Mouse (Mus musculus): ENCODE measurements around the gene Ndufa5. TPM values are rescaled to one million over a fixed set of nuclear protein-coding genes. Genes with fewer than 3 reads are reported as not detected.

The Ndufa5 gene
- polyA plus RNA-seq, 1 experiment from 2014 or later, result 412 TPM

DNA sequence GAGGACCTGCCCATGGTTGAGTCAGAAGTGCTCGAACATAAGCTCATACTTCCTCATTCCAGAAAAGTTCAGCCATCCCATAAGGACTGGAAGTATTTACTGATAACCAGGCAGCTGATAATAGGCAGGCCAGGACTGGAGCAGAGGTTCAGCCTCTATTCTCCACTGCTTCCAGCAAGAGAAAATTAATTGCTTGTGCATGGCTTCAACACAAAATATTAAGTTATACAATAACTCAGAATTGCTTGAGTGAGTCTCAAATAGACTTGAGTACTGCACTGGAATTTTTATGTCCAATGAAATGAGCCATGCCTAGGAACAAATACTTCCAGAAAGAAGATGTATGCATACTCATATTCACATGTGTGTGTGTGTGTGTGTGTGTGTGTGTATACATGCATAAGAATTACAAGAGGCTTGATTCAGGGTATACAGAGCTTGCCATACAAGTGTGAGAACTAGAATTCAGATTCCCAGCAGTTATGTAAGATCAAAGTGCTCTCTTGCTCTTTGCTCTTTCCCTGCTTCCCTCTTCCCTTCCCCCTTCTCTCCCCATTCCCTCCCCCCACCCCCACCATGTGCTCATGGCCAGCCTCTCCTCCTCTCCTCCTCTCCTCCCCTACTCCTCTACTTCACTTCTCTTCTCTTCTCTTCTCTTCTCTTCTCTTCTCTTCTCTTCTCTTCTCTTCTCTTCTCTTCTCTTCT, 19.1 kb upstream of the Ndufa5 start:
- H3K4me1 ChIP-seq (replicated peaks), result no peaks in the 10 kb centered on the region
- WGBS, result 96% methylated on average over 1 of the region's 1 CpGs

DNA sequence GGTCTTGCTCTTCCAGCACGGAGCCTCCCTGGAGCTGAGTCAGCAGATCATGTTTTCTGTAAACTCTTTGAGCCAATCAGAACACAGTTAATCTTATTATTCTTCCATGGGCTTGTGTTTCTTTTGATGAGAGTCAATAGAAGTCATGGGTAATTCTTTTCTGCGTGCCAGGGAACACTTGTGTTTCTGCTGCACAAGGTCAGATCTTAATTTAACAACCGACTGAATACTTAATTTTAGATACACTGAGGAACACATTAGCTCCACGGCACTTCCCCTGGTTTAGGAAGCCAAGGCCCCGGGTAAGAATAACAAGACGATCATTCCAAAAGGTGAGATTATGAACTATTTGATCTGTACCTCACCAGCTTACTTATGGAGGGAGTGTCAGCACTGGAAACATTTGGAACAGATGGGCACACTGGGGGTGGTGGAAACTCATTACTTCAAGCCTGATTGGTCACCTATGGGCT, 15.3 kb upstream of the Ndufa5 start:
- no peaks in the 10 kb centered on the region for H3K36me3 ChIP-seq
- no peak overlapping the region for H3K27ac ChIP-seq
- no peak overlapping the region for H3K9ac ChIP-seq
- ATAC-seq (ENCODE audit: low FRiP score), result 0 out of 2 replicates have a peak, but pooled peaks have one; percentile 32
- no peaks in the 10 kb centered on the region for H3K27me3 ChIP-seq
- no peaks in the 10 kb centered on the region for H3K9me3 ChIP-seq
- WGBS, result 69% methylated on average over 6 of the region's 6 CpGs
- no peak overlapping the region for H3K4me2 ChIP-seq
- no peaks in the 10 kb centered on the region for H3K4me1 ChIP-seq (replicated peaks)
- H3K4me3 ChIP-seq, result no peak overlapping the region

More for the DNA sequence above, 19.1 kb upstream of the Ndufa5 start:
- no peak overlapping the region for H3K4me3 ChIP-seq
- no peak overlapping the region for H3K9ac ChIP-seq
- no peak overlapping the region for H3K4me2 ChIP-seq
- H3K36me3 ChIP-seq, result no peaks in the 10 kb centered on the region
- H3K9me3 ChIP-seq, result no peaks in the 10 kb centered on the region
- H3K27me3 ChIP-seq, result no peaks in the 10 kb centered on the region
- H3K27ac ChIP-seq, result no peak overlapping the region
- ATAC-seq (ENCODE audit: low FRiP score), result no peak

DNA sequence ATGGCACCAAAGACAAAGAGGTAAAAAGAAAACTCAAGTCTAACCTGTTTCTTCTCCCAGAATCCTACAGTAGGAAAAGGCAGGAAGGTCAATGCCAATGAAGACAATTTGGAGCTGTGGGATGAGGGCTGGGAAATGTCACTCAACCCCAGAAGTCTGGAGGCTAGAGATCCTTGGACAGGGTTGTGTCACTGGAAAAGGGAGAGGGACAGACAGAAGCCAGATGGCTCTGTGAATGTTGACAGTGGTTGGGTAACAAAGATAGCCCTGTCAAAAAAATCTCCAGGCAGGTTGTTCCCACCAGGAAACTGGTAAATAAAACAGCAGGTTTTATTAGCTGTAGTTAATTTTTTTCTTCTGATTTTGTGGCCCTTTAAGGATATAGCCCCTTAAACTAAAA, 14.6 kb upstream of the Ndufa5 start:
- no peak overlapping the region for H3K27ac ChIP-seq
- H3K9me3 ChIP-seq, result no peaks in the 10 kb centered on the region
- ATAC-seq (ENCODE audit: low FRiP score), result no peak
- H3K36me3 ChIP-seq, result no peaks in the 10 kb centered on the region
- no peak overlapping the region for H3K4me2 ChIP-seq
- no peaks in the 10 kb centered on the region for H3K27me3 ChIP-seq
- no peak overlapping the region for H3K9ac ChIP-seq
- no peak overlapping the region for H3K4me3 ChIP-seq
- H3K4me1 ChIP-seq (replicated peaks), result no peaks in the 10 kb centered on the region

DNA sequence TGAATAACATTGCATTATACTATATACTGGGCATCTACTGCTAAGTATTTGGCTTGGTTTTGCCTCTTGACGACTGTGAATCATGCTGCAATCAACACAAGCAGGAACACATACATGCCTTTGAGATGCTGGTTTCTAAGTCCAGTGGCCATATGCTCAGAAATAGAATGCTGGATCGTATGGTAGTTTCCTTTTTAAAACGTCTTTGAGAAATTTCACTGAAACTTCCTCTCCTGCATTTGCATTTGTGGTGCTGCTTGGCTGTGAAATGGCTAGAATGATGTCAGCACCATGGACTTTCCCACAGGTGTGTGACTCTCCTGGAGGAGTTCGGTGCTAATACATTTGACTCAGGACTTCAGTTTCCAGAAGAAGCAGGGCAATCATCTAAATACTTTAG, 12.3 kb upstream of the Ndufa5 start:
- no peaks in the 10 kb centered on the region for H3K4me1 ChIP-seq (replicated peaks)
- no peak overlapping the region for H3K27ac ChIP-seq
- H3K4me3 ChIP-seq, result no peak overlapping the region
- H3K36me3 ChIP-seq, result no peaks in the 10 kb centered on the region
- no peaks in the 10 kb centered on the region for H3K27me3 ChIP-seq
- no peak overlapping the region for H3K9ac ChIP-seq
- H3K4me2 ChIP-seq, result no peak overlapping the region
- no peaks in the 10 kb centered on the region for H3K9me3 ChIP-seq
- 83% methylated on average over 4 of the region's 4 CpGs for WGBS
- no peak for ATAC-seq (ENCODE audit: low FRiP score)

DNA sequence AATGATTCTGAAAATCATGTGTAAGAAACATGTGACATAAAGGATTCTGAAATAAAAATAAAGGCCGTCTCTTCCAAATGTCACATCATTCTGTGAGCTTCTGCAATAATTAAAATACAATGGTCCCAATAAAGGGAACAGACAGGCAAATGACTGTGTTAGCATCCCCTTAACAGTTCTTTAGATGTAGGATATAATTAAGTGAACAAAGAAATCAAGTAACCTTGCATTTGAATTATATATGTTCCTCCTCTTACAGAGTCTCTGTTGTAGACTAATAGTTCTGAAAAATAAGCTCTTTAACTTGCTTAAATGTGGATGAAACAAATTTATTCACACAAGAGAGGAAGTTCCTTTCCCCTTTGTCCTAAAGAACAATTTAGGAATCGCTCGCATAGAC, 10.6 kb upstream of the Ndufa5 start:
- no peak overlapping the region for H3K4me3 ChIP-seq
- no peaks in the 10 kb centered on the region for H3K4me1 ChIP-seq (replicated peaks)
- H3K4me2 ChIP-seq, result no peak overlapping the region
- no peak for ATAC-seq (ENCODE audit: low FRiP score)
- H3K27me3 ChIP-seq, result no peaks in the 10 kb centered on the region
- H3K36me3 ChIP-seq, result no peaks in the 10 kb centered on the region
- H3K27ac ChIP-seq, result no peak overlapping the region
- H3K9me3 ChIP-seq, result no peaks in the 10 kb centered on the region
- 92% methylated on average over 3 of the region's 3 CpGs for WGBS
- H3K9ac ChIP-seq, result no peak overlapping the region

DNA sequence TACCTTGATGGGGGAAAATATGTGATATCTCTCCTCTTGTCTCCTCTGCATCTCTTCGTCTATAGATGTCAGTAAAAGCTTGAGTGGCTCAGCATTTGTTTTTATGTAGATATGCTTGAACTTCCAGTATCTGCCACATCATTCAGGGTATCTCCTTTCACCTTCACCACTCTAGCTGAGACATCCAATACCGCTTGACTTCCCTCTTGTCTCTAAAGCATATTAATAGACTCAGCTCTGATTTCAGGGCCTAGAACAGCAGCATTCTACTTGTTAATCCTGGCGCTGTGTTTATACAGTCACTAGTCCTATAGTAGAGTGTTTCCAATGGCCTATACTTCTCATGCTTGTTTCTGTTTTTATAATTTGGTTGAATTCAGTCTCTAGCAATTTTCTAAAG, 5.0 kb upstream of the Ndufa5 start:
- Histone ChIP-seq H3K4me1 (replicated peaks) (peaks cover 7% of the 10 kb centered on the region), H3K9me3 (no peaks in the 10 kb centered on the region), H3K9ac (no peak overlapping the region), H3K4me2 (no peak overlapping the region), H3K27ac (no peak overlapping the region), H3K4me3 (no peak overlapping the region), H3K36me3 (no peaks in the 10 kb centered on the region), H3K27me3 (no peaks in the 10 kb centered on the region)
- WGBS, result 83% methylated on average over 3 of the region's 3 CpGs
- no peak for ATAC-seq (ENCODE audit: low FRiP score)

DNA sequence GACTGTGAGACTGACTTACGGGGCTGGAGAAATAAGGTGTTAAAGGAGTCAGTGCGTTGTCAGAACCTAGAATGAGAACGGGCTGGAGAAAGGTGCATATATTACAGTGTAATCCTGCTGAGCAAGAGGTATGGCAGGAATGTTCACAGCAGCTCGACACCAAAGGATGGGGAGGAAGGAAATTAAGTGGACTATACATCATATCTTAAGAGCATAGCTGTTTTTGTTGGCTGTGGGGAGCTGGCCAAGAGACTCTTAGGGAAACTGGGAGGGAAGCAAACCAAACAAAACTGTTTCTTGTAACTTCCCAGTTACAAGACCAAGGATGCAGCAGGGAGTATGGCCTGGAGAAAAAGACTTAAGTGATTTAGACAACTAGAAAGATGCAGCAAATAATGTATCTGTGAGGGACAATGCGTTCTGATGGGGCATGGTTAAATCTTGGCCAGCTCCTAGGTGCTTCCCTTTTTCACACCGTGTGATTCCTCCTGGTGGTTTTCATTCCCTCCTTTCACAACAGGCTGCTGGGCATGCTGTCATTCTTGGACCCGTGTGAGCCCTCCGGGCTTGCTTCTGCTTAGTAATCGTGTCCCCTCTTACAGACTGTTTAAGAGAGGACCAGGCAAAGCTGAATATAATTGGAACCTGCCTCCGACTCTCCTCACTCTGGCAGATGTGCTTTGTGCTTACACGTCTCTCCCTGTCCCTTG, 3.1 kb upstream of the Ndufa5 start:
- ATAC-seq (ENCODE audit: low FRiP score), result no peak
- H3K9ac ChIP-seq, result no peak overlapping the region
- H3K4me2 ChIP-seq, result peak overlapping the region; percentile 42
- H3K9me3 ChIP-seq, result no peaks in the 10 kb centered on the region
- WGBS, result 64% methylated on average over 11 of the region's 11 CpGs
- no peaks in the 10 kb centered on the region for H3K36me3 ChIP-seq
- H3K27me3 ChIP-seq, result no peaks in the 10 kb centered on the region
- peaks cover 16% of the 10 kb centered on the region for H3K4me1 ChIP-seq (replicated peaks)
- no peak overlapping the region for H3K4me3 ChIP-seq
- H3K27ac ChIP-seq, result no peak overlapping the region

DNA sequence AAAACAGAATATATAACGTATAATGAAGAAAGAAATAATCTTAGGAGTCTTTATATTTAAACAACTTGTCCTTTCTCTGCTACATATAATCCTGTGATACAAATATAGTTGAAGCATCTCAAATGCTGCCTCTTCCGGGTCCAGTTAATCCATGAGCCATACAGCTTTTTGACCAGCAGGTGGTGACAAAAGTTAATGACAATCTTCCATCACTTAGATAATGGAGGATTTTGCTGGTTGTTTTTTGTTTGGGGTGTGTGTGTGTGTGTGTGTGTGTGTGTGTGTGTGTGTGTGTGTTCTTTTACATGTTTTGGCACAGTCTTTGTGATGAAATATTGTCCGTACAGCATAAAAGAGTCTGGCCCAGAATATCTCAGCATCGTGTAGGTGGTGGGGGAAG, 2.4 kb upstream of the Ndufa5 start:
- Histone ChIP-seq H3K4me2 (peak overlapping the region; percentile 42), H3K27ac (no peak overlapping the region), H3K36me3 (no peaks in the 10 kb centered on the region), H3K4me1 (replicated peaks) (peaks cover 20% of the 10 kb centered on the region), H3K9ac (no peak overlapping the region), H3K4me3 (no peak overlapping the region), H3K9me3 (no peaks in the 10 kb centered on the region), H3K27me3 (no peaks in the 10 kb centered on the region)
- ATAC-seq (ENCODE audit: low FRiP score), result no peak
- WGBS, result 39% methylated on average over 4 of the region's 4 CpGs

DNA sequence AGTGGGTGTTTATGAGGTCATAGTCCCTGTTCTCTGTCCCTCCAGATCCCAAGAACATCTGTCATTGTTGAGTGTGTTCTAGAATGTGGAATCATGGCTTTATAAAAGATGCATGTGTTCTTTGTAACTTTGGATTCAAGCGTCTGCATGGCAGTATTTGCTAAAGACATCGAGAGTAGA, 141 bp upstream of the Ndufa5 start, which contains the start of gene Asb15:
TSS of gene Asb15 (plus strand) at position 81 of the 180 bp plus-strand sequence.
- Histone ChIP-seq H3K4me1 (replicated peaks) (peaks cover 20% of the 10 kb centered on the region), H3K4me2 (peak within 1 kb of the TSS; percentile 75), H3K9ac (peak within 1 kb of the TSS; percentile 85), H3K4me3 (peak within 1 kb of the TSS; percentile 81), H3K27me3 (no peaks in the 10 kb centered on the region), H3K36me3 (peaks cover 10% of the 10 kb centered on the region; the same call in 1 of the 2 replicates), H3K27ac (0 out of 2 replicates have a peak within 1 kb of the TSS, but pooled peaks have one; percentile 13), H3K9me3 (no peaks in the 10 kb centered on the region)
- no peak for ATAC-seq (ENCODE audit: low FRiP score)
- WGBS, result 48% methylated on average over 2 of the region's 2 CpGs

DNA sequence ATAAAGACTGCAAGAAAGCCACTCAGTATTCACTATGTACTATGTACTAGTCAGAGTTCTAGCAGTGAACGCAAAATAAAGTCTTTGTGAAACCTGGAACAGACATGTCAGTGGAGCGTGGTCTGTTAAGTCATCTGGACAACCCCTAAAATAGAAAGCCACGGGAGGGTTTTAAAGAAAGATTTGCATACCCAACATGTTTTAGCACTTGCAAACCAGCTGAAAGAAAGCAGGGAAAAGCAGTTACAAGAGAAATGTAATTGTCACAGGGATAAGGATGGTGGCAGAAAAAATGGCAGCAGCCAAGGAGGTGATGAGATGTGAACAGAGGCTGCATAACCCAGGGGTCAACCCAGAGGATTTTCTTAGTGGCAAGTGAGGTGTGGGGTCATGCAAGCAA, 2.1 kb downstream of the Ndufa5 start:
- no peak for ATAC-seq (ENCODE audit: low FRiP score)
- H3K9ac ChIP-seq, result no peak overlapping the region
- H3K9me3 ChIP-seq, result no peaks in the 10 kb centered on the region
- H3K4me1 ChIP-seq (replicated peaks), result peaks cover 20% of the 10 kb centered on the region
- H3K36me3 ChIP-seq, result peaks cover 29% of the 10 kb centered on the region
- H3K4me3 ChIP-seq, result 0 out of 2 replicates have a peak overlapping the region, but pooled peaks have one; percentile 81
- H3K4me2 ChIP-seq, result peak overlapping the region; percentile 75; the same call in 1 of the 2 replicates
- 93% methylated on average over 3 of the region's 3 CpGs for WGBS
- no peak overlapping the region for H3K27ac ChIP-seq
- no peaks in the 10 kb centered on the region for H3K27me3 ChIP-seq

DNA sequence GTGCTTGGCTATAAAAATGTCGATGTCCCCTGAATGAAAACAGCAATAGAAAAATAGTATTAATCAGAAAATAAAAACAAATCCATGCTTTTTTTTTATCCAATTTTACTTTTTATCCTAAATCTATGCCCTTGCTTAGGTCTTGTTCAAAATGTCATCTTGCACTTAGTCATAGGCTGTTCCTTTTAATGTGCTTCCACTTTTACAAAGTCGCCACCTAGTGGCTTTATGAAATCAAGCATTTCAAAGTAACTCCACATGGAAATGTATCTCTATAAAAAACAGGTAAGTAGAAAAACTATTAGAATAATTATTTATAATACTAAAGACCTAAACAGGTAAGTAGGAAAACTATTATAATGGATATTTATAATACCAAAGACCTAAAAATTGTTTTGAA, 11.6 kb downstream of the Ndufa5 start:
- no peaks in the 10 kb centered on the region for H3K9me3 ChIP-seq
- WGBS, result 42% methylated on average over 2 of the region's 2 CpGs
- 0 out of 2 replicates have a peak, but pooled peaks have one; percentile 50 for ATAC-seq (ENCODE audit: low FRiP score)
- no peak overlapping the region for H3K4me2 ChIP-seq
- no peaks in the 10 kb centered on the region for H3K27me3 ChIP-seq
- no peak overlapping the region for H3K4me3 ChIP-seq
- no peak overlapping the region for H3K9ac ChIP-seq
- H3K27ac ChIP-seq, result no peak overlapping the region
- H3K36me3 ChIP-seq, result peaks cover 19% of the 10 kb centered on the region
- peaks cover 9% of the 10 kb centered on the region for H3K4me1 ChIP-seq (replicated peaks)

DNA sequence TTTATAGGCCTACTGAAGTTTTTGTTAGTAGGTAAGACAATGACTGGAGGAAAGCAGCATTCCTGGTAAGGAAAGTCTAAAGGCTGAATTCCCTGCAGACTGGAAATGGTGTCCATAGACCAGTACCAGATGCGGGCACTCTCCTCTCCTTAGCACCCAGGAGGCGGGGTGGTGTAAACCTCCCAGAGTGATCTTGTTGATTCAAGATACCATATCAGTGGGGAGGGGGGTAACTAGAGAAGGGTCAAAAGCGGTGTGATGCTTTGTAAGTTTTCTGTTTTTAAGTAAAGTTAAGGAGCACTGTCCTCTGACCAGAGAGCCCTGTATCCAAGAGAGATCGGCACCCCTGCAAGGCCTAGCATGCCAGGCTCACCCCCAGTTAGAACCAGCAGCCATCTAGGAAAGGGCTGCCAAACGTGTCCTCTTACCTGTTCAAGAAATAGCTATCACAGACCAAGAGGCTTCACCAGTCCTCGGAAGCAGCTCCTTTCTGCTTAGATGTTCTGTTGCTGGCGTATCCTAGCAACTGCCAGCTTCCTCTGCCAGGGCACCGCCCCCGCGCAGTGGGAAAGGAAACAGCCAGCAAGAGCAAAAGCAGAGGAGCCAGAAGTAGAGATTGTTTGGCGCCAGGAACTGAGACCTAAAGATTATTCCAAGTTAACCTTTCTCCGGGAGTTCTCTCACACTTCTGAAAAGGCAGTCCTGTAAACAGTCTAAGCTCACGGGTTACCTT, 13.1 kb downstream of the Ndufa5 start, which contains the start of gene Iqub:
TSS of gene Iqub (minus strand) at position 516 of the 733 bp plus-strand sequence.
- Histone ChIP-seq H3K4me3 (peak within 1 kb of the TSS; percentile 12; the same call in 1 of the 2 replicates), H3K9ac (peak within 1 kb of the TSS; percentile 55), H3K27me3 (no peaks in the 10 kb centered on the region), H3K4me2 (peak within 1 kb of the TSS; percentile 43), H3K27ac (0 out of 2 replicates have a peak within 1 kb of the TSS, but pooled peaks have one; percentile 30), H3K36me3 (peaks cover 15% of the 10 kb centered on the region), H3K9me3 (no peaks in the 10 kb centered on the region), H3K4me1 (replicated peaks) (peaks cover 9% of the 10 kb centered on the region)
- WGBS, result 25% methylated on average over 13 of the region's 13 CpGs
- peak; percentile 90 for ATAC-seq (ENCODE audit: low FRiP score)

All from hindbrain, embryonic 13.5 days (tissue).